Mouse (Mus musculus) layer of hippocampus, adult 2 months (tissue): ENCODE data around the gene Arih2. TPM values are rescaled to one million over a fixed set of nuclear protein-coding genes. Genes with fewer than 3 reads are reported as not detected.

Source experiments
- DNase-seq, 2 experiments: peaks; one replicate each; pipeline ENCODE4 v3.0.0; 2022; ENCODE audit warnings: low spot score in 2 of 2
- H3K27ac ChIP-seq: fragments of 200-600 bp; 2 replicates; pipeline ENCODE4 v1.8.1; 2022
- H3K4me3 ChIP-seq: fragments of 200-600 bp; 2 replicates; pipeline ENCODE4 v1.8.1; 2022; ENCODE audit warnings: mild to moderate bottlenecking
- CTCF ChIP-seq: fragments of 200-600 bp; conservative IDR thresholded peaks from 2 replicates; pipeline ENCODE4 v1.8.1; 2022; ENCODE audit warnings: antibody characterized with exemption, mild to moderate bottlenecking, moderate library complexity
- long read RNA-seq, 2 experiments: library from polyadenylated mRNA; stranded (forward); transcript quantifications; one replicate each; pipeline ENCODE4 v2.0.0; 2021; ENCODE audit warnings: borderline mapping rate in 2 of 2
- total RNA-seq, 2 experiments: library from RNA; stranded (reverse); gene quantifications; 2 replicates each; pipeline ENCODE4 v1.2.3; 2021

The Arih2 gene
- total RNA-seq, result 10 to 100 TPM; 50.2 to 57.3 TPM
- long read RNA-seq, experiment 1, transcript Arih2-201 (16 exons, 3,924 nt), result major isoform, 6 of 27 reads
- long read RNA-seq, experiment 1, partial matches to known transcripts, result 4 of 27 reads
- long read RNA-seq, experiment 1, other reads (novel, unspliced or antisense), result 14 of 27 reads
- long read RNA-seq, experiment 2, transcript Arih2-208 (1 exons, 3,664 nt), result minor isoform, 7 of 51 reads
- long read RNA-seq, experiment 2, transcript Arih2-201 (16 exons, 3,924 nt), result major isoform, 23 of 51 reads
- long read RNA-seq, experiment 2, partial matches to known transcripts, result 5 of 51 reads
- long read RNA-seq, experiment 2, other reads (novel, unspliced or antisense), result 16 of 51 reads

- TF ChIP-seq CTCF, result peak; percentile 51
- Histone ChIP-seq H3K27ac (peak within 1 kb of the TSS; percentile 92), H3K4me3 (peak within 1 kb of the TSS; percentile 55)
- peak; percentile 90 to 91 for DNase-seq
These were observed at the start of gene Arih2 for GRCm38 (mm10) chr9:108648611-108649560. Gene Arih2 (minus strand): TSS chr9:108649386.

- TF ChIP-seq CTCF, result no peak
- Histone ChIP-seq H3K4me3 (peak overlapping the region; percentile 68), H3K27ac (peak overlapping the region; percentile 28; the same call in 1 of the 2 replicates)
- no peak for DNase-seq
These were observed 45.3 kb upstream of the Arih2 start for GRCm38 (mm10) chr9:108694533-108694932.

GRCm38 (mm10) chr9:108693946-108694345 is 44.8 kb upstream of the Arih2 start:
- Histone ChIP-seq H3K4me3 (peak overlapping the region; percentile 68), H3K27ac (peak overlapping the region; percentile 28; the same call in 1 of the 2 replicates)
- no peak for DNase-seq
- TF ChIP-seq CTCF, result no peak

GRCm38 (mm10) chr9:108692226-108693041 is 43.2 kb upstream of the Arih2 start:
- H3K4me3 ChIP-seq, result peak overlapping the region; percentile 68
- peak; percentile 54 for TF ChIP-seq CTCF
- peak; percentile 56 to 65 for DNase-seq
- H3K27ac ChIP-seq, result peak overlapping the region; percentile 92

- TF ChIP-seq CTCF, result no peak
- Histone ChIP-seq H3K27ac (peak overlapping the region; percentile 92), H3K4me3 (peak overlapping the region; percentile 68)
- peak; percentile 80 to 86 for DNase-seq
These were observed 42.6 kb upstream of the Arih2 start for GRCm38 (mm10) chr9:108691846-108692225.

- no peak for DNase-seq
- TF ChIP-seq CTCF, result no peak
- peak overlapping the region; percentile 92 for H3K27ac ChIP-seq
These were observed 42.2 kb upstream of the Arih2 start for GRCm38 (mm10) chr9:108691371-108691770.

GRCm38 (mm10) chr9:108690914-108691313 is 41.7 kb upstream of the Arih2 start:
- H3K4me3 ChIP-seq, result no peak overlapping the region
- H3K27ac ChIP-seq, result peak overlapping the region; percentile 92; the same call in 1 of the 2 replicates
- DNase-seq, result no peak
- TF ChIP-seq CTCF, result no peak

More at GRCm38 (mm10) chr9:108691371-108691770, 42.2 kb upstream of the Arih2 start:
- peak overlapping the region; percentile 68 for H3K4me3 ChIP-seq

GRCm38 (mm10) chr9:108689993-108690392 is 40.8 kb upstream of the Arih2 start:
- no peak overlapping the region for H3K4me3 ChIP-seq
- no peak for TF ChIP-seq CTCF
- no peak for DNase-seq
- H3K27ac ChIP-seq, result no peak overlapping the region

GRCm38 (mm10) chr9:108689106-108689505 is 39.9 kb upstream of the Arih2 start, which contains the start of gene Prkar2a:
Gene Prkar2a (plus strand): TSS chr9:108689314.
- no peak for TF ChIP-seq CTCF
- Histone ChIP-seq H3K4me3 (no peak within 1 kb of the TSS), H3K27ac (no peak within 1 kb of the TSS)
- no peak for DNase-seq

GRCm38 (mm10) chr9:108688451-108688850 is 39.3 kb upstream of the Arih2 start:
- DNase-seq, result no peak
- H3K4me3 ChIP-seq, result no peak overlapping the region
- TF ChIP-seq CTCF, result no peak
- no peak overlapping the region for H3K27ac ChIP-seq

- no peak for DNase-seq
- H3K27ac ChIP-seq, result no peak overlapping the region
- no peak overlapping the region for H3K4me3 ChIP-seq
- TF ChIP-seq CTCF, result no peak
These were observed 38.5 kb upstream of the Arih2 start for GRCm38 (mm10) chr9:108687686-108688085.

- Histone ChIP-seq H3K4me3 (no peak overlapping the region), H3K27ac (no peak overlapping the region)
- no peak for DNase-seq
- TF ChIP-seq CTCF, result no peak
These were observed 38.0 kb upstream of the Arih2 start for GRCm38 (mm10) chr9:108687181-108687580.
